Mouse (Mus musculus) retina, postnatal 1 day (tissue): ENCODE measurements around the gene Gm13057.
"Not testable (repeated sequence)": the region's sequence is repeated elsewhere in the genome, so short reads cannot be mapped to it uniquely, and the experiment has no call there.

Experiments
- DNase-seq: peaks from one replicate; pipeline ENCODE4 v3.0.0-alpha.2; 2012

The Gm13057 gene

DNA sequence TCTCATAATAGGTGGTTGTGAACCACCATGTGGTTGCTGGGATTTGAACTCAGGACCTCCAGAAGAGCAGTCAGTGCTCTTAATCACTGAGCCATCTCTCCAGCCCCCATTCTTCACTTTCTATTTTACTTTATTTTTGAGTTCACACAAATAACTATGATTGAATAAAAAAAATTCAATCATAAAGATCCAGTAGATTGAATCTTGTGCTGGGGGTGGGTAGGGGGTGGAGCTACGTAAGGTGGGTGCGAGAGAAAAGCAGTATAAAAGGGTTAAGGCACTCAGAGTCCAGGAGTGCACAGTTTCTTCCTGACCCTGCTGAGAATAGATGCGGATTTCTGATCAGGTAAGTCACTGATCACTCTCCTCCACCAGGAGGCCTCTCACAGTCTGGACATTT is at the start of gene Gm13057, which contains the start of gene BC080695:
Gene Gm13057 (plus strand): TSS at position 310 of the 400 bp plus-strand sequence.
Gene BC080695 (plus strand): TSS at position 301 of the 400 bp plus-strand sequence.
- DNase-seq, result not testable (repeated sequence)

DNA sequence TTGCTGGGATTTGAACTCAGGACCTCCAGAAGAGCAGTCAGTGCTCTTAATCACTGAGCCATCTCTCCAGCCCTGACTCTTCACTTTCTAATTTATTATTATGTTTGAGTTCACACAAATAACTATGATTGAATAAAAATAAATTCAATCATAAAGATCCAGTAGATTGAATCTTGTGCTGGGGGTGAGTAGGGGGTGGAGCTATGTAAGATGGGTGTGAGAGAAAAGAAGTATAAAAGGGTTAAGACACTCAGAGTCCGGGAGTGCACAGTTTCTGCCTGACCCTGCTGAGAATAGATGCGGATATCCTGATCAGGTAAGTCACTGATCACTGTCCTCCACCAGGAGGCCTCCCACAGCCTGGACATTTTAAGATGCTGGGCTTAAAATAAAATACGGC is 40.5 kb upstream of the Gm13057 start, which contains the start of gene Gm13043:
Gene Gm13043 (plus strand): TSS at position 301 of the 400 bp plus-strand sequence.
- DNase-seq, result no peak

DNA sequence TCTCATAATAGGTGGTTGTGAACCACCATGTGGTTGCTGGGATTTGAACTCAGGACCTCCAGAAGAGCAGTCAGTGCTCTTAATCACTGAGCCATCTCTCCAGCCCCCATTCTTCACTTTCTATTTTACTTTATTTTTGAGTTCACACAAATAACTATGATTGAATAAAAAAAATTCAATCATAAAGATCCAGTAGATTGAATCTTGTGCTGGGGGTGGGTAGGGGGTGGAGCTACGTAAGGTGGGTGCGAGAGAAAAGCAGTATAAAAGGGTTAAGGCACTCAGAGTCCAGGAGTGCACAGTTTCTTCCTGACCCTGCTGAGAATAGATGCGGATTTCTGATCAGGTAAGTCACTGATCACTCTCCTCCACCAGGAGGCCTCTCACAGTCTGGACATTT is 15.9 kb upstream of the Gm13057 start, which contains the start of gene Gm13040:
Gene Gm13040 (plus strand): TSS at position 301 of the 400 bp plus-strand sequence.
- DNase-seq, result not testable (repeated sequence)
